Mouse (Mus musculus) liver, adult 2 months (tissue): Measurements from ENCODE around the gene Pigg.

Experiments
- CTCF ChIP-seq: fragments of 200-500 bp; IDR thresholded peaks from 2 replicates; pipeline ENCODE4 v1.5.1; 2011; ENCODE audit warnings: low read depth, low read length, control low read depth
- POLR2A ChIP-seq: fragments of 200-500 bp; IDR thresholded peaks from 2 replicates; pipeline ENCODE4 v1.6.1; 2011; ENCODE audit warnings: low read length, control low read depth; ENCODE audit not compliant: insufficient read depth; ENCODE audit errors: extremely low read depth

DNA sequence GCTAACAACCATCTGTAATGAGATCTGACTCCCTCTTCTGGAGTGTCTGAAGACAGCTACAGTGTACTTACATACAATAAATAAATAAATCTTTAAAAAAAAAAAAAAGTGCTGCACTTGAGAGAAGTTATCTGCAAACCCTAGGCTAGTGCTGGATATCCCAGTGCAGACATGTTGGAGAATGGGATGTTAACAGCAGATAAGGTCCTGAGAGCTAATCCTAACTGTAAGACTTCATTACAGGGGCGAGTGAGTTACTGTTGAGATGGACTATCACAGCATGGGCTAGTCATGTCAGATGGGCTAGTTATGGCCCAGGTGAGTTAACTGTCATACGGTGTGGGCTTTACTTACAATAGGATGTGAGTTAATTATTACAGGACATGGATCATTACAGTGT is 41.6 kb downstream of the Pigg start:
- TF ChIP-seq CTCF (no peak), POLR2A (no peak)
